Comparison of ENCODE assay signal across 24 mouse cellular contexts in the genomic region with DNA sequence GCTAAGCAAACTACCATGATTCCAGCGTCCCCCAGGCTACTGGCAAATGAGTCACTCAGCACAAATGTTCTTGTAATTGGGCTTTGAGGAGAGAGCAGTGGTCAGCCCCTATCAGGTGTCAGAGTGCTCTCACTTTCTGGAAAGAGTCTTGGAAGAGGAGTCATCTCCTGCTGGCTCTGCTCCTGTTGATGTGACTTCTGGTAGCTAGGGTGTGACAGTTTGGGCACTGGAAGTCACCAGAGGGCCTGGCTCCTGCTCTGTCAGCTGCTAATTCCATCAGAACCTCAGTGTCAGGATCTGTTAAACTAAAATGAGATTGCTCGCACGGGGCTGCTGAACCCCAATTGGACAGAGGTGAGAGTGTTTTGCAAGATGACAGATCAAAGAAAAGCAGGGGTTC. TPM values are rescaled to one million over a fixed set of nuclear protein-coding genes. Genes with fewer than 3 reads are reported as not detected.
DNase-seq lines count a peak whose midpoint lies in the region; TF ChIP-seq lines count a peak whose summit lies in the region.
"Had no signal": no experiment of that assay in that cellular context is flagged by ENCODE, and none has a peak within 500 bp of the region (broad histone marks: within the 10 kb centered on the region; RNA-seq: fewer than 3 reads in every experiment).

No protein-coding gene starts in this region.

- no peak for TF ChIP-seq POLR2A in myocyte (IDR thresholded peaks at IDR 0.05; ENCODE audit: insufficient read length, low read depth)

- no peaks in the 10 kb centered on the region for H3K79me2 ChIP-seq in myocyte (ENCODE audit: control insufficient read depth, insufficient read depth)

- peak; percentile 52 for DNase-seq in gastrocnemius, adult 18-20 months (ENCODE audit: low spot score)
- DNase-seq in gastrocnemius, postnatal 4 days (ENCODE audit: low spot score in 2 of 2) = no peak
- peak; percentile 14 for DNase-seq in gastrocnemius, postnatal 10 days
- DNase-seq in right cerebral cortex, postnatal 36 days (ENCODE audit: low spot score in 2 of 2) = no peak
- no peak for DNase-seq in thymus, postnatal 0 days (ENCODE audit: low spot score)
- DNase-seq: adrenal gland, postnatal 10 days; adrenal gland, postnatal 36 days; cerebellum, adult 18-20 months; cerebellum, adult 9-10 months; cerebellum, postnatal 14 days; forebrain, postnatal 0 days; heart, adult 2 months; heart, postnatal 14 days; kidney, adult 11 months had no signal

- H3K27me3 ChIP-seq in myocyte (ENCODE audit: control insufficient read depth, insufficient read depth, insufficient read length) = no peaks in the 10 kb centered on the region
- H3K27me3 ChIP-seq: forebrain, embryonic 13.5 days; heart, embryonic 13.5 days; hindbrain, embryonic 13.5 days; intestine, embryonic 15.5 days had no signal

- H3K36me3 ChIP-seq in myocyte (ENCODE audit: control insufficient read depth, insufficient read depth) = no peaks in the 10 kb centered on the region
- H3K36me3 ChIP-seq: forebrain, embryonic 10.5 days; heart, embryonic 10.5 days; heart, embryonic 13.5 days; hindbrain, embryonic 13.5 days; intestine, embryonic 15.5 days had no signal

- no peak overlapping the region for H3K4me2 ChIP-seq in myocyte (ENCODE audit: low read depth)
- H3K4me2 ChIP-seq: forebrain, embryonic 13.5 days; heart, embryonic 13.5 days; hindbrain, embryonic 13.5 days; intestine, embryonic 15.5 days had no signal

- H3K4me3 ChIP-seq in myocyte = no peak overlapping the region
- H3K4me3 ChIP-seq: forebrain, embryonic 10.5 days; forebrain, embryonic 13.5 days; heart, adult 2 months; heart, embryonic 10.5 days; heart, embryonic 13.5 days; hindbrain, embryonic 13.5 days; intestine, embryonic 15.5 days had no signal

- H3ac ChIP-seq in myocyte (ENCODE audit: control insufficient read depth, insufficient read length) = no peak overlapping the region

TF ChIP-seq in myocyte, 11 proteins besides CTCF, POLR2A, EP300 and RAD21:
- TF ChIP-seq MYOG (IDR thresholded peaks at IDR 0.05; ENCODE audit: control insufficient read depth in 1 of 3, insufficient read depth in 1 of 3, insufficient read length in 2 of 3, low read depth in 2 of 3) = peak in 2 of 3 experiments; percentile 32 to 47
- TF ChIP-seq E2F4 (IDR thresholded peaks at IDR 0.05; ENCODE audit: insufficient read depth) = no peak
- TF ChIP-seq MAX (IDR thresholded peaks at IDR 0.05; ENCODE audit: low read depth) = no peak
- peak in 1 of 3 experiments; percentile 60 for TF ChIP-seq MYOD1 (IDR thresholded peaks at IDR 0.05; ENCODE audit: control insufficient read depth in 1 of 3, insufficient read length in 2 of 3, low read depth in 2 of 3)
- TF ChIP-seq POLR2AphosphoS2 (IDR thresholded peaks at IDR 0.05; ENCODE audit: insufficient read length, low read depth) = no peak
- no peak for TF ChIP-seq CEBPB (IDR thresholded peaks at IDR 0.05; ENCODE audit: insufficient read depth, poor library complexity, severe bottlenecking)
- no peak for TF ChIP-seq TCF3 (IDR thresholded peaks at IDR 0.05; ENCODE audit: insufficient read length, low read depth)
- no peak for TF ChIP-seq USF1 (IDR thresholded peaks at IDR 0.05; ENCODE audit: low read depth)
- TF ChIP-seq TCF12 (IDR thresholded peaks at IDR 0.05; ENCODE audit: insufficient read depth, poor library complexity, severe bottlenecking) = no peak
- TF ChIP-seq SRF (IDR thresholded peaks at IDR 0.05; ENCODE audit: control insufficient read depth, insufficient read length, low read depth) = no peak

RNA-seq across cellular contexts. Expression of gene Sln, which starts 14.9 kb away (rescaled TPM):
- 1 to 10 TPM in 1 of 2 experiments, under 1 TPM in 1; 0.95 to 1.9 TPM for total RNA-seq in gastrocnemius, adult 18-20 months (2021)
- 100 to 1,000 TPM; 183 to 236 TPM for total RNA-seq in gastrocnemius, postnatal 4 days (2021)
- 10 to 100 TPM; 29.0 to 38.3 TPM for total RNA-seq in gastrocnemius, postnatal 10 days (2021)
- polyA plus RNA-seq in myocyte (2012; fragmentation: generic; extraction: Trizol) = not detected
- 2.5 and 3.5 TPM in 2 replicates for polyA plus RNA-seq in thymus, postnatal 0 days (2015; fragmentation: Nextera tagmentation; extraction: Ambion mirVana)
- total RNA-seq: adrenal gland, postnatal 36 days; ES-E14; forebrain, postnatal 0 days; hematopoietic stem cell, adult 5-6 weeks had no signal
- polyA plus RNA-seq: activated CD4-positive, CD25-positive, alpha-beta regulatory T cell, adult 4 months; forebrain, embryonic 10.5 days had no signal

Comparison
In these comparisons a context has a peak if more than half of its experiments do, and no peak if none do; other contexts are left out.
1. DNase-seq: peak in gastrocnemius, adult 18-20 months (single experiment) and gastrocnemius, postnatal 10 days (single experiment); none in gastrocnemius, postnatal 4 days (0 of 2), right cerebral cortex, postnatal 36 days (0 of 2) and thymus, postnatal 0 days (single experiment).
2. RNA of gene Sln, which starts 14.9 kb away (total RNA-seq): 183 to 236 TPM in gastrocnemius, postnatal 4 days and 29.0 to 38.3 TPM in gastrocnemius, postnatal 10 days; 0.95 to 1.9 TPM in gastrocnemius, adult 18-20 months; every median in the first group is over 10 times any median in the second.